Mouse (Mus musculus): ENCODE data around the gene Dapk3.

GRCm38 (mm10) chr10:81233226-81233585, 50.4 kb downstream of the Dapk3 start:
- TF ChIP-seq CTCF (IDR thresholded peaks at IDR 0.05; ENCODE audit: extremely low read depth, insufficient read length, insufficient replicate concordance, low read depth, low read length) (no peak), POLR2A (IDR thresholded peaks at IDR 0.05; ENCODE audit: low read depth, low read length) (no peak)
